Mouse (Mus musculus): ENCODE measurements around the gene Arhgap29. TPM values are rescaled to one million over a fixed set of nuclear protein-coding genes. Genes with fewer than 3 reads are reported as not detected.

Gene Arhgap29
- polyA plus RNA-seq, 1 experiment from 2014 or later: 62.1 TPM

DNA sequence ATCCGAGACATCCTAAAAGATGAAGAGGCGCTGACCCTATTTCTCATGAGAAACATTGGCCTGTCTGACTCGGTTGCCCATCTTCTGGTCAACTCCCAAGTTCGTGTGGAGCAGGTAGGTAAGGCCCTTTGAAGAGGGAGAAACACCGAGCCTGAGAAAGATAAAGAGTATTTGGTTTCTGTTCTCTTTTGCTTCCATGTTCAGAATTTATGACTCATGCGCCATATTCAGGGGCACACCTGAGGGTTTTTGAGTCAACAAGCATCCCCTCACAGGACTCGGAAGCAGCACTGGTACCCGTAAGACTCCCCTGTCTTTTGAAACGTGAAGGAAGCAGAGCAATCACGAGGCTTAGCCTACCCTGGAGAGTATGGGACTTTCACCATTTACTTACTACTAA lies 110.2 kb downstream of the Arhgap29 start:
- 86% methylated on average over 10 of the region's 10 CpGs for WGBS
- H3K4me1 ChIP-seq (ENCODE audit: control insufficient read depth, insufficient read depth, low read length): no peaks in the 10 kb centered on the region
- no peaks in the 10 kb centered on the region for H3K36me3 ChIP-seq (replicated peaks; ENCODE audit: control insufficient read depth, insufficient read depth, low read depth, low read length)
- no peak overlapping the region for H3K4me3 ChIP-seq (ENCODE audit: low read depth, low read length)
- no peak overlapping the region for H3K4me2 ChIP-seq (ENCODE audit: low read depth, low read length)
- H3K27me3 ChIP-seq (ENCODE audit: control insufficient read depth, insufficient read depth, low read length): no peaks in the 10 kb centered on the region
- no peak overlapping the region for H3K27ac ChIP-seq (replicated peaks; ENCODE audit: low read depth, low read length)
- no peak overlapping the region for H3K9ac ChIP-seq (replicated peaks; ENCODE audit: low read length)
- DNase-seq (ENCODE audit: low spot score) (no peak), ATAC-seq (replicated peaks; ENCODE audit: insufficient number of reproducible peaks, low FRiP score, low TSS enrichment, low read depth) (no peak)
- no peaks in the 10 kb centered on the region for H3K9me3 ChIP-seq (replicated peaks; ENCODE audit: control insufficient read depth, low read length)

DNA sequence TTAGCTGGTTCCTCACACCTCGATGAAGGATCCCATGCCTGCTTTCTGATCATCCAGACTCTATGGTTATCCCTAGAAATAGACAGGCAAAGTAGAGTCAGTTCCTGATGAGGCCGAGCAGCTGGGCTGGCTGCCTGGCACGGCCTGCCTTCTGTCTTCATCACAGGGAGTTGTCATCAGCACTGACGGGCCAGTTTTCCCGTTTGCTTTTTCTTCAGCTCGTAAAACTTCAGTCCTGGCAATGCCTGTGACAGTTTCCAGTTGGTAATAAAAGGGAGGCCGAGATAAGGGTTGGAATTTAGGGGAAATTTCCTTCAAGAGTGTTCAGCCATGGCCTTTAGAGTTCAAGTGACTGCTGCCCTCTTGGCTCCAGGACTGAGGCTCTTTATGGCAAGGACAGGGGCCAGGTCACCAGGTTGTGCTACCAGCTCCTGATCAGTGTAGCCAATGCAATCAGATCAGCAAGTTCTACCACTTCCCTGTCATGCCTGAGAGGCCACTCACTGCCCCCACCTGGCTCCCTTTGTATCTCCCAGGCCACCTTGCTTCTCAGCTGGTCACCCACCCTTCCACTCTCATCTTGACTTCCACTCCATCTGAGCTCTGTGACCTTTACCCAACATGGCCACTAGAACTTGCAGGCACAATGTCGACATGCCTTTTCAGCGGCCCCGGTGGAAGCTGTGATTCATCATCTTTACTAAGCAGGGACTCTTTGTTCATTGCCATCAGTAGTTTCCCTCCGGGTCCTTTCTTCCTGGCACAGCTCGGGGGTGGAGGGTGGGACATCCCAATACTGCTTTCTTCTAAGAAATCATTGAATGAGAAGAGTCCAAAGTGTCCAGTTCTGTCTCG lies 112.4 kb downstream of the Arhgap29 start:
- Histone ChIP-seq H3K36me3 (replicated peaks; ENCODE audit: control insufficient read depth, insufficient read depth, low read depth, low read length) (no peaks in the 10 kb centered on the region), H3K4me2 (ENCODE audit: low read depth, low read length) (no peak overlapping the region), H3K9ac (replicated peaks; ENCODE audit: low read length) (no peak overlapping the region), H3K4me1 (ENCODE audit: control insufficient read depth, insufficient read depth, low read length) (no peaks in the 10 kb centered on the region), H3K4me3 (ENCODE audit: low read depth, low read length) (no peak overlapping the region), H3K27ac (replicated peaks; ENCODE audit: low read depth, low read length) (no peak overlapping the region), H3K27me3 (ENCODE audit: control insufficient read depth, insufficient read depth, low read length) (no peaks in the 10 kb centered on the region), H3K9me3 (replicated peaks; ENCODE audit: control insufficient read depth, low read length) (no peaks in the 10 kb centered on the region)
- WGBS: 84% methylated on average over 13 of the region's 13 CpGs
- ATAC-seq (replicated peaks; ENCODE audit: insufficient number of reproducible peaks, low FRiP score, low TSS enrichment, low read depth) (no peak), DNase-seq (ENCODE audit: low spot score) (no peak)

Other genes starting within 250 kb of the Arhgap29 start
- 14.2 and 14.9 TPM in 2 replicates for gene F3, start 229.0 kb upstream of the Arhgap29 start, polyA plus RNA-seq (2014; fragmentation: Nextera tagmentation; extraction: Ambion mirVana)
- gene Abcd3, start 137.2 kb upstream of the Arhgap29 start, polyA plus RNA-seq (2014; fragmentation: Nextera tagmentation; extraction: Ambion mirVana): 55.7 and 56.4 TPM in 2 replicates
- 1.9 TPM in 2 replicates for gene Abca4, start 91.9 kb downstream of the Arhgap29 start, polyA plus RNA-seq (2014; fragmentation: Nextera tagmentation; extraction: Ambion mirVana)